Mouse (Mus musculus) lung, embryonic 14.5 days (tissue): ENCODE measurements around the gene Ifna7. TPM values are rescaled to one million over a fixed set of nuclear protein-coding genes. Genes with fewer than 3 reads are reported as not detected.
"Not testable (repeated sequence)": the region's sequence is repeated elsewhere in the genome, so short reads cannot be mapped to it uniquely, and the experiment has no call there.

Experiments used
- ATAC-seq: fragments of 200-750 bp; cut with Nextera tagmentation; 2 replicates; pipeline ENCODE4 v1.8.0; 2017; ENCODE audit warnings: mild to moderate bottlenecking, moderate TSS enrichment, moderate library complexity; ENCODE audit not compliant: insufficient read depth
- DNase-seq: peaks from one replicate; pipeline ENCODE4 v3.0.0-alpha.2; 2015
- H3K27ac ChIP-seq: fragments of 300-500 bp; sonication (generic); 2 replicates; pipeline ENCODE4 v1.5.1; 2014; ENCODE audit warnings: low read depth, mild to moderate bottlenecking, moderate library complexity
- H3K27me3 ChIP-seq: fragments of 300-500 bp; sonication (generic); 2 replicates; pipeline ENCODE4 v1.6.1; 2014; ENCODE audit warnings: low read length, control low read depth; ENCODE audit not compliant: insufficient read depth
- H3K36me3 ChIP-seq: fragments of 300-500 bp; sonication (generic); 2 replicates; pipeline ENCODE4 v1.6.1; 2014; ENCODE audit warnings: control low read depth; ENCODE audit not compliant: insufficient read depth
- H3K4me1 ChIP-seq: fragments of 300-500 bp; sonication (generic); 2 replicates; pipeline ENCODE4 v1.6.1; 2014; ENCODE audit warnings: antibody characterized with exemption, control low read depth; ENCODE audit not compliant: insufficient read depth
- H3K4me2 ChIP-seq: fragments of 300-500 bp; sonication (generic); 2 replicates; pipeline ENCODE4 v1.6.1; 2014; ENCODE audit warnings: mild to moderate bottlenecking
- H3K4me3 ChIP-seq: fragments of 300-500 bp; sonication (generic); 2 replicates; pipeline ENCODE4 v1.5.1; 2014; ENCODE audit warnings: low read depth, low read length
- H3K9ac ChIP-seq: fragments of 300-500 bp; sonication (generic); 2 replicates; pipeline ENCODE4 v1.6.1; 2014
- H3K9me3 ChIP-seq: fragments of 300-500 bp; sonication (generic); 2 replicates; pipeline ENCODE4 v1.6.1; 2016; ENCODE audit warnings: low read depth, low read length, control low read depth
- CTCF ChIP-seq: IDR thresholded peaks from 2 replicates; pipeline ENCODE4 v1.5.1; 2016; ENCODE audit warnings: antibody characterized with exemption, low read depth
- WGBS: fragments of 180-500 bp; shearing (Covaris S2); extraction: QIAGEN DNeasy Blood & Tissue Kit; methylation state at CpG from one replicate; pipeline ENCODE4 v1.1.7; 2014; 5-methylcytosine and 5-hydroxymethylcytosine counted together
- polyA plus RNA-seq: library from polyadenylated mRNA; unstranded; fragments of >200 nt; fragmentation: Nextera tagmentation; extraction: Ambion mirVana; gene quantifications from 2 replicates; pipeline ENCODE4 v1.2.1, GENCODE M21; 2014

The Ifna7 gene
- polyA plus RNA-seq, 1 experiment from 2014 or later = not detected

GRCm38 (mm10) chr4:88819659-88820058 lies 3.6 kb downstream of the Ifna7 start, which contains the start of gene Ifna11:
Gene Ifna11, plus strand, starts transcription at chr4:88819959.
- 83% methylated on average over 1 of the region's 1 CpGs for WGBS
- Histone ChIP-seq H3K4me1 (no peaks in the 10 kb centered on the region), H3K27ac (no peak within 1 kb of the TSS), H3K9ac (no peak within 1 kb of the TSS), H3K4me2 (no peak within 1 kb of the TSS), H3K36me3 (no peaks in the 10 kb centered on the region), H3K9me3 (no peaks in the 10 kb centered on the region), H3K4me3 (no peak within 1 kb of the TSS), H3K27me3 (no peaks in the 10 kb centered on the region; the same call in 1 of the 2 replicates)
- ATAC-seq (no peak), DNase-seq (no peak)
- no peak for TF ChIP-seq CTCF

- Histone ChIP-seq H3K27ac (no peak overlapping the region), H3K9ac (no peak overlapping the region), H3K36me3 (no peaks in the 10 kb centered on the region), H3K4me3 (no peak overlapping the region), H3K27me3 (no peaks in the 10 kb centered on the region), H3K4me1 (no peaks in the 10 kb centered on the region), H3K4me2 (no peak overlapping the region), H3K9me3 (no peaks in the 10 kb centered on the region)
- DNase-seq (peak; percentile 62), ATAC-seq (no peak)
- 20% methylated on average over 4 of the region's 4 CpGs for WGBS
- peak; percentile 58 for TF ChIP-seq CTCF
Observed at GRCm38 (mm10) chr4:88822995-88823394, 7.0 kb downstream of the Ifna7 start.

GRCm38 (mm10) chr4:88827116-88827515 lies 11.1 kb downstream of the Ifna7 start, which contains the start of gene Ifna6:
Gene Ifna6, plus strand, starts transcription at chr4:88827416.
- not testable (repeated sequence) for H3K27ac ChIP-seq, H3K4me2 ChIP-seq, H3K27me3 ChIP-seq, H3K4me1 ChIP-seq, H3K36me3 ChIP-seq, H3K9ac ChIP-seq, H3K4me3 ChIP-seq, ATAC-seq, DNase-seq, H3K9me3 ChIP-seq

- DNase-seq = peak; percentile 63
- H3K27ac ChIP-seq = no peak overlapping the region
- TF ChIP-seq CTCF = peak; percentile 45
- ATAC-seq = no peak
- no peak overlapping the region for H3K9ac ChIP-seq
- no peaks in the 10 kb centered on the region for H3K9me3 ChIP-seq
- H3K4me3 ChIP-seq = no peak overlapping the region
- WGBS = 30% methylated on average over 4 of the region's 4 CpGs
- no peaks in the 10 kb centered on the region for H3K36me3 ChIP-seq
- no peaks in the 10 kb centered on the region for H3K27me3 ChIP-seq
- no peaks in the 10 kb centered on the region for H3K4me1 ChIP-seq
- no peak overlapping the region for H3K4me2 ChIP-seq
Observed at GRCm38 (mm10) chr4:88830523-88830922, 14.5 kb downstream of the Ifna7 start.

- H3K9ac ChIP-seq, ATAC-seq, H3K4me1 ChIP-seq, DNase-seq, H3K27ac ChIP-seq, H3K36me3 ChIP-seq, H3K4me2 ChIP-seq, H3K27me3 ChIP-seq, H3K9me3 ChIP-seq, H3K4me3 ChIP-seq: not testable (repeated sequence)
- WGBS = 82% methylated on average over 1 of the region's 1 CpGs
Observed at GRCm38 (mm10) chr4:88835225-88835624, 19.2 kb downstream of the Ifna7 start, which contains the start of gene Ifna5. Gene Ifna5, plus strand, starts transcription at chr4:88835525.

GRCm38 (mm10) chr4:88838828-88839227 lies 22.8 kb downstream of the Ifna7 start:
- H3K36me3 ChIP-seq = no peaks in the 10 kb centered on the region
- H3K4me1 ChIP-seq = no peaks in the 10 kb centered on the region
- 42% methylated on average over 3 of the region's 3 CpGs for WGBS
- no peaks in the 10 kb centered on the region for H3K9me3 ChIP-seq
- ATAC-seq (no peak), DNase-seq (peak; percentile 52)
- H3K4me2 ChIP-seq = no peak overlapping the region
- peak; percentile 53 for TF ChIP-seq CTCF
- H3K27me3 ChIP-seq = no peaks in the 10 kb centered on the region
- no peak overlapping the region for H3K4me3 ChIP-seq
- H3K9ac ChIP-seq = no peak overlapping the region
- no peak overlapping the region for H3K27ac ChIP-seq

- Histone ChIP-seq H3K4me3 (no peak overlapping the region), H3K27me3 (no peaks in the 10 kb centered on the region), H3K27ac (no peak overlapping the region), H3K4me2 (no peak overlapping the region), H3K36me3 (no peaks in the 10 kb centered on the region), H3K4me1 (no peaks in the 10 kb centered on the region), H3K9me3 (no peaks in the 10 kb centered on the region), H3K9ac (no peak overlapping the region)
- TF ChIP-seq CTCF = no peak
- ATAC-seq (no peak), DNase-seq (no peak)
- 50% methylated on average over 3 of the region's 3 CpGs for WGBS
Observed at GRCm38 (mm10) chr4:88840058-88840457, 24.0 kb downstream of the Ifna7 start.

GRCm38 (mm10) chr4:88841438-88841911 lies 25.4 kb downstream of the Ifna7 start, which contains the start of gene Ifna4:
Gene Ifna4, plus strand, starts transcription at chr4:88841861.
- no peak for ATAC-seq
- no peaks in the 10 kb centered on the region for H3K27me3 ChIP-seq
- 41% methylated on average over 2 of the region's 2 CpGs for WGBS
- no peak within 1 kb of the TSS for H3K9ac ChIP-seq
- H3K27ac ChIP-seq = no peak within 1 kb of the TSS
- no peak within 1 kb of the TSS for H3K4me3 ChIP-seq
- H3K36me3 ChIP-seq = no peaks in the 10 kb centered on the region
- H3K9me3 ChIP-seq = no peaks in the 10 kb centered on the region
- no peak within 1 kb of the TSS for H3K4me2 ChIP-seq
- DNase-seq = no peak
- no peak for TF ChIP-seq CTCF
- H3K4me1 ChIP-seq = no peaks in the 10 kb centered on the region
